Mouse (Mus musculus) left cerebral cortex, adult 2 months (tissue): ENCODE measurements around the gene Cnnm1. TPM values are rescaled to one million over a fixed set of nuclear protein-coding genes. Genes with fewer than 3 reads are reported as not detected.

Source experiments
- DNase-seq, 2 experiments: peaks; one replicate each; pipeline ENCODE4 v3.0.0; 2021 to 2022; ENCODE audit warnings: low spot score in 2 of 2, mixed read lengths in 1 of 2; ENCODE audit errors: extremely low spot score in 1 of 2
- H3K27ac ChIP-seq: fragments of 200-600 bp; 2 replicates; pipeline ENCODE4 v1.8.1; 2022
- H3K4me3 ChIP-seq: fragments of 200-600 bp; 2 replicates; pipeline ENCODE4 v1.8.1; 2022
- CTCF ChIP-seq: fragments of 200-600 bp; IDR thresholded peaks from 2 replicates; pipeline ENCODE4 v1.8.1; 2022; ENCODE audit warnings: antibody characterized with exemption, mild to moderate bottlenecking, moderate library complexity
- intact Hi-C: fragments of 180-260 bp; cut with DNase I; formaldehyde crosslinking; loops from one replicate; pipeline ENCODE4 v1.15.1; 2025
- long read RNA-seq, 2 experiments: library from polyadenylated mRNA; stranded (forward); transcript quantifications; one replicate each; pipeline ENCODE4 v2.0.0; 2021; ENCODE audit warnings: borderline mapping rate in 2 of 2
- total RNA-seq, 2 experiments: library from RNA; stranded (reverse); gene quantifications; 2 replicates each; pipeline ENCODE4 v1.2.3; 2021

Cnnm1 gene
- total RNA-seq, result 100 to 1,000 TPM; 114 to 116 TPM
- long read RNA-seq, experiment 1, full-length matches to known transcripts, result 155 of 203 reads
- long read RNA-seq, experiment 1, partial matches to known transcripts, result 8 of 203 reads
- long read RNA-seq, experiment 1, other reads (novel, unspliced or antisense), result 40 of 203 reads
- long read RNA-seq, experiment 2, full-length matches to known transcripts, result 104 of 127 reads
- long read RNA-seq, experiment 2, partial matches to known transcripts, result 12 of 127 reads
- long read RNA-seq, experiment 2, other reads (novel, unspliced or antisense), result 11 of 127 reads

- DNase-seq, result peak; percentile 77 to 78
- intact Hi-C loops, result no loop called here
- Histone ChIP-seq H3K4me3 (peak within 1 kb of the TSS; percentile 81), H3K27ac (peak within 1 kb of the TSS; percentile 98)
- TF ChIP-seq CTCF, result no peak; the same call in none of the 2 replicates
Measured at GRCm38 (mm10) chr19:43440112-43440737, at the start of gene Cnnm1. Cnnm1 (plus strand) TSS chr19:43440436.

GRCm38 (mm10) chr19:43396327-43396726, 43.9 kb upstream of the Cnnm1 start:
- peak; percentile 71 for TF ChIP-seq CTCF
- intact Hi-C loops, result loop anchor here (1.0 to 10.0 kb wide), 2 partner anchors 601 to 1082 kb away; no protein-coding TSS in a partner anchor
- peak; percentile 26 to 29 for DNase-seq
- Histone ChIP-seq H3K4me3 (no peak overlapping the region), H3K27ac (no peak overlapping the region)

GRCm38 (mm10) chr19:43407181-43407580, 33.1 kb upstream of the Cnnm1 start:
- Histone ChIP-seq H3K27ac (no peak overlapping the region), H3K4me3 (no peak overlapping the region)
- DNase-seq, result no peak
- TF ChIP-seq CTCF, result peak; percentile 43
- intact Hi-C loops, result loop anchor here (10.0 kb wide), 1 partner anchor 1192 kb away; no protein-coding TSS in a partner anchor

- Histone ChIP-seq H3K27ac (no peak overlapping the region), H3K4me3 (no peak overlapping the region)
- DNase-seq, result no peak
- intact Hi-C loops, result no loop called here
- TF ChIP-seq CTCF, result no peak
Measured at GRCm38 (mm10) chr19:43415565-43415964, 24.7 kb upstream of the Cnnm1 start.

- no peak for TF ChIP-seq CTCF
Measured at GRCm38 (mm10) chr19:43420506-43420905, 19.7 kb upstream of the Cnnm1 start.

GRCm38 (mm10) chr19:43424082-43424481, 16.2 kb upstream of the Cnnm1 start:
- no peak for DNase-seq
- Histone ChIP-seq H3K27ac (no peak overlapping the region), H3K4me3 (no peak overlapping the region)
- TF ChIP-seq CTCF, result no peak; the same call in 1 of the 2 replicates
- intact Hi-C loops, result no loop called here

More at GRCm38 (mm10) chr19:43420506-43420905, 19.7 kb upstream of the Cnnm1 start:
- DNase-seq, result no peak
- no peak overlapping the region for H3K27ac ChIP-seq
- no peak overlapping the region for H3K4me3 ChIP-seq
- intact Hi-C loops, result no loop called here

GRCm38 (mm10) chr19:43427446-43428224, 12.6 kb upstream of the Cnnm1 start:
- no peak overlapping the region for H3K4me3 ChIP-seq
- intact Hi-C loops, result no loop called here
- no peak for DNase-seq
- no peak overlapping the region for H3K27ac ChIP-seq
- no peak for TF ChIP-seq CTCF

GRCm38 (mm10) chr19:43439246-43439645, 990 bp upstream of the Cnnm1 start:
- no peak for TF ChIP-seq CTCF
- intact Hi-C loops, result no loop called here
- no peak overlapping the region; the same call in 1 of the 2 replicates for H3K27ac ChIP-seq
- H3K4me3 ChIP-seq, result no peak overlapping the region
- no peak for DNase-seq

- intact Hi-C loops, result no loop called here
- Histone ChIP-seq H3K27ac (peak overlapping the region; percentile 98), H3K4me3 (peak overlapping the region; percentile 81)
- peak; percentile 59 to 63 for DNase-seq
- no peak for TF ChIP-seq CTCF
Measured at GRCm38 (mm10) chr19:43440768-43441660, 778 bp downstream of the Cnnm1 start.

- intact Hi-C loops, result no loop called here
- TF ChIP-seq CTCF, result no peak
- Histone ChIP-seq H3K4me3 (peak overlapping the region; percentile 81), H3K27ac (peak overlapping the region; percentile 98)
- DNase-seq, result no peak
Measured at GRCm38 (mm10) chr19:43441661-43441990, 1.4 kb downstream of the Cnnm1 start.

GRCm38 (mm10) chr19:43442269-43442668, 2.0 kb downstream of the Cnnm1 start:
- no peak for TF ChIP-seq CTCF
- H3K27ac ChIP-seq, result no peak overlapping the region
- no peak for DNase-seq
- H3K4me3 ChIP-seq, result peak overlapping the region; percentile 81
- intact Hi-C loops, result no loop called here
